Mouse (Mus musculus) frontal cortex, postnatal 14 days (tissue): ENCODE measurements at regions not wholly inside any gene's neighbourhood (a gene's known extent, or its start where the extent isn't known, plus 50 kb on each side); places are given as distances from the start of the nearest gene placed in this dataset.

ENCODE experiments used
- DNase-seq, 2 experiments: peaks; one replicate each; pipeline ENCODE4 v3.0.0; 2022; ENCODE audit warnings: low spot score in 2 of 2

- no peak for DNase-seq
Measured at GRCm38 (mm10) chr3:147975500-147975899, 1014.9 kb downstream of the Adgrl2 start.

GRCm38 (mm10) chr3:147974515-147974914, 1015.8 kb downstream of the Adgrl2 start:
- DNase-seq: no peak

GRCm38 (mm10) chr3:147968271-147968670, 1022.1 kb downstream of the Adgrl2 start:
- no peak for DNase-seq

GRCm38 (mm10) chr3:147967866-147968265, 1022.5 kb downstream of the Adgrl2 start:
- no peak for DNase-seq

- DNase-seq: no peak
Measured at GRCm38 (mm10) chr3:147967261-147967660, 1023.1 kb downstream of the Adgrl2 start.

- no peak for DNase-seq
Measured at GRCm38 (mm10) chr3:147966827-147967226, 1023.5 kb downstream of the Adgrl2 start.

- DNase-seq: no peak
Measured at GRCm38 (mm10) chr3:147966379-147966778, 1024.0 kb downstream of the Adgrl2 start.

- DNase-seq: no peak
Measured at GRCm38 (mm10) chr3:147963698-147964476, 1026.5 kb downstream of the Adgrl2 start.

- no peak for DNase-seq
Measured at GRCm38 (mm10) chr3:147948041-147948592, 1042.2 kb downstream of the Adgrl2 start.

- no peak for DNase-seq
Measured at GRCm38 (mm10) chr3:147943314-147943713, 1047.0 kb downstream of the Adgrl2 start.

GRCm38 (mm10) chr3:147930811-147931251, 1059.5 kb downstream of the Adgrl2 start:
- no peak for DNase-seq

- no peak for DNase-seq
Measured at GRCm38 (mm10) chr3:147920181-147920580, 1068.0 kb downstream of the Ttll7 start.

GRCm38 (mm10) chr3:147919701-147920100, 1067.5 kb downstream of the Ttll7 start:
- DNase-seq: no peak

GRCm38 (mm10) chr3:147919146-147919545, 1067.0 kb downstream of the Ttll7 start:
- no peak for DNase-seq

- DNase-seq: no peak
Measured at GRCm38 (mm10) chr3:147896751-147897150, 1044.6 kb downstream of the Ttll7 start.

- DNase-seq: no peak
Measured at GRCm38 (mm10) chr3:147891682-147892081, 1039.5 kb downstream of the Ttll7 start.

GRCm38 (mm10) chr3:147886261-147886893, 1034.2 kb downstream of the Ttll7 start:
- DNase-seq: no peak

- no peak for DNase-seq
Measured at GRCm38 (mm10) chr3:147882936-147883645, 1030.9 kb downstream of the Ttll7 start.

GRCm38 (mm10) chr3:147878690-147879089, 1026.5 kb downstream of the Ttll7 start:
- DNase-seq: no peak

GRCm38 (mm10) chr3:147868281-147868680, 1016.1 kb downstream of the Ttll7 start:
- no peak for DNase-seq

- no peak for DNase-seq
Measured at GRCm38 (mm10) chr3:147853346-147853745, 1001.2 kb downstream of the Ttll7 start.

- DNase-seq: no peak
Measured at GRCm38 (mm10) chr3:147852830-147853229, 1000.7 kb downstream of the Ttll7 start.
